Mouse (Mus musculus) liver, postnatal 0 days (tissue): ENCODE data around the gene Krt77. TPM values are rescaled to one million over a fixed set of nuclear protein-coding genes. Genes with fewer than 3 reads are reported as not detected.

Experiments
- ATAC-seq: fragments of 200-750 bp; cut with Nextera tagmentation; 2 replicates; pipeline ENCODE4 v1.8.0; 2017; ENCODE audit warnings: mild to moderate bottlenecking, moderate library complexity
- DNase-seq: peaks from one replicate; pipeline ENCODE4 v3.0.0-alpha.2; 2016
- H3K27ac ChIP-seq: fragments of 300-500 bp; sonication (generic); 2 replicates; pipeline ENCODE4 v1.5.1; 2014; ENCODE audit warnings: antibody characterized with exemption, moderate library complexity, mild to moderate bottlenecking, low read depth
- H3K27me3 ChIP-seq: fragments of 300-500 bp; sonication (generic); 2 replicates; pipeline ENCODE4 v1.6.1; 2014; ENCODE audit warnings: low read length, control low read depth, mixed read lengths; ENCODE audit not compliant: insufficient read depth
- H3K36me3 ChIP-seq: fragments of 300-500 bp; sonication (generic); replicated peaks from 2 replicates; pipeline ENCODE4 v1.6.1; 2014; ENCODE audit warnings: mild to moderate bottlenecking, control low read depth, low read length, moderate library complexity, mixed read lengths; ENCODE audit not compliant: insufficient read depth
- H3K4me1 ChIP-seq: fragments of 300-500 bp; sonication (generic); 2 replicates; pipeline ENCODE4 v1.6.1; 2014; ENCODE audit warnings: antibody characterized with exemption, mild to moderate bottlenecking, control low read depth; ENCODE audit not compliant: insufficient read depth
- H3K4me2 ChIP-seq: fragments of 300-500 bp; sonication (generic); 2 replicates; pipeline ENCODE4 v1.6.1; 2014; ENCODE audit warnings: low read depth, mild to moderate bottlenecking, low read length, moderate library complexity, mixed read lengths
- H3K4me3 ChIP-seq: fragments of 300-500 bp; sonication (generic); 2 replicates; pipeline ENCODE4 v1.5.1; 2014; ENCODE audit warnings: low read depth, low read length
- H3K9ac ChIP-seq: fragments of 300-500 bp; sonication (generic); replicated peaks from 2 replicates; pipeline ENCODE4 v1.6.1; 2014; ENCODE audit warnings: mild to moderate bottlenecking, moderate library complexity
- H3K9me3 ChIP-seq: fragments of 300-500 bp; sonication (generic); 2 replicates; pipeline ENCODE4 v1.6.1; 2016; ENCODE audit warnings: mild to moderate bottlenecking, control low read depth, low read length, mixed read lengths
- CTCF ChIP-seq: sonication (generic); IDR thresholded peaks from 2 replicates; pipeline ENCODE4 v1.5.1; 2016; ENCODE audit warnings: antibody characterized with exemption, low read depth
- EP300 ChIP-seq: IDR thresholded peaks from 2 replicates; pipeline ENCODE4 v1.6.1; 2016; ENCODE audit warnings: antibody characterized with exemption, low read depth, mild to moderate bottlenecking
- WGBS: fragments of 180-500 bp; shearing (Covaris S2); extraction: QIAGEN DNeasy Blood & Tissue Kit; methylation state at CpG from one replicate; pipeline ENCODE4 v1.1.7; 2014; ENCODE audit not compliant: insufficient replicate concordance; 5-methylcytosine and 5-hydroxymethylcytosine counted together
- microRNA-seq: library from miRNA; unstranded; fragments of <30 nt; microRNA quantifications from one replicate; pipeline ENCODE4, GENCODE M21; 2016
- polyA plus RNA-seq: library from polyadenylated mRNA; unstranded; fragments of >200 nt; fragmentation: Nextera tagmentation; extraction: Ambion mirVana; gene quantifications from 2 replicates; pipeline ENCODE4 v1.2.1, GENCODE M21; 2015

Gene Krt77
- polyA plus RNA-seq, 1 experiment from 2014 or later: not detected

- no peaks in the 10 kb centered on the region for H3K27me3 ChIP-seq
- no peak within 1 kb of the TSS for H3K4me3 ChIP-seq
- H3K36me3 ChIP-seq: no peaks in the 10 kb centered on the region
- TF ChIP-seq CTCF (no peak), EP300 (no peak)
- no peaks in the 10 kb centered on the region for H3K9me3 ChIP-seq
- no peak within 1 kb of the TSS for H3K27ac ChIP-seq
- ATAC-seq (no peak), DNase-seq (no peak)
- no peak within 1 kb of the TSS for H3K4me2 ChIP-seq
- no peaks in the 10 kb centered on the region for H3K4me1 ChIP-seq
- H3K9ac ChIP-seq: no peak within 1 kb of the TSS
- 62% methylated on average over 16 of the region's 16 CpGs for WGBS
Measured at GRCm38 (mm10) chr15:101817875-101818274, 51.6 kb downstream of the Krt77 start, which contains the start of gene Krt2. TSS of gene Krt2 (minus strand) at chr15:101818169.

Small RNAs within 50 kb of the gene (microRNA-seq; reads per million reads assigned to microRNA genes)
- gene Gm44356: not detected

Other genes starting within 250 kb of the Krt77 start
- not detected in 2 replicates for gene Gm5414, start 241.5 kb downstream of the Krt77 start, polyA plus RNA-seq
- not detected in 2 replicates for gene Gm5478, start 222.3 kb downstream of the Krt77 start, polyA plus RNA-seq
- not detected in 2 replicates for gene Krt6b, start 189.4 kb downstream of the Krt77 start, polyA plus RNA-seq
- gene Krt6a, start 175.4 kb downstream of the Krt77 start, polyA plus RNA-seq: not detected in 2 replicates
- gene Krt5, start 156.8 kb downstream of the Krt77 start, polyA plus RNA-seq: not detected in 2 replicates
- gene Krt71, start 126.6 kb downstream of the Krt77 start, polyA plus RNA-seq: not detected in 2 replicates
- not detected in 2 replicates for gene Krt72, start 83.2 kb downstream of the Krt77 start, polyA plus RNA-seq
- gene Krt73, start 67.4 kb downstream of the Krt77 start, polyA plus RNA-seq: not detected in 2 replicates
- gene Krt2, start 51.5 kb downstream of the Krt77 start, polyA plus RNA-seq: not detected in 2 replicates
- gene Krt1, start 18.9 kb downstream of the Krt77 start, polyA plus RNA-seq: not detected in 2 replicates
- gene Krt76, start 23.2 kb upstream of the Krt77 start, polyA plus RNA-seq: not detected in 2 replicates
- gene Krt4, start 55.0 kb upstream of the Krt77 start, polyA plus RNA-seq: 0.08 TPM in 1 of 2 replicates, not detected in the other
- gene Krt79, start 70.6 kb upstream of the Krt77 start, polyA plus RNA-seq: not detected in 2 replicates
- gene Krt78, start 84.6 kb upstream of the Krt77 start, polyA plus RNA-seq: not detected in 2 replicates
- 125 and 129 TPM in 2 replicates for gene Krt8, start 134.8 kb upstream of the Krt77 start, polyA plus RNA-seq
- 234 and 261 TPM in 2 replicates for gene Krt18, start 158.5 kb upstream of the Krt77 start, polyA plus RNA-seq
- gene Eif4b, start 204.1 kb upstream of the Krt77 start, polyA plus RNA-seq: 30.9 and 32.2 TPM in 2 replicates
- 9.2 TPM in 2 replicates for gene Tns2, start 230.7 kb upstream of the Krt77 start, polyA plus RNA-seq